Mouse (Mus musculus): ENCODE measurements at regions not wholly inside any gene's neighbourhood (a gene's known extent, or its start where the extent isn't known, plus 50 kb on each side); places are given as distances from the start of the nearest gene placed in this dataset.

DNA sequence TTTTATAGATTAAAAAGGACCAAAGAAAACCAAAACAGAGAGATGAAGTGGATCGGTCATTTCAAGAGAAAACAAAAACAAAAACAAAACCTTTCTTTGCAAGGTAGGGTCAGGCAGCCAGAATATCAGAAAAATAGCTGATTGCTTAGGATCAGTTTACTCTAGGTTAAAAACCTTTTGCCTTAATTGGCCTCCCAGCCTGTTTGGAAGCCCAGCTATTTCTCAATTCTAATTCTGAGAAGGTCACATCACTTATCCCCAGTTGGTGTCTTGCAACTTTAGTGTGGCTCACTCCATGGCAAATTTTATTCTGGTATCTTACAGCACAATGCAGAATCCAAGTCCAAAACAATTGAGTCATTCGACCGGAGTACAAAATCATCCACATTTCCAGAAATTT, 70.0 kb downstream of the 1190002N15Rik start:
- Histone ChIP-seq H3K4me1 (0 out of 2 replicates have a peak, but pooled peaks cover 2% of the 10 kb centered on the region), H3K27me3 (no peaks in the 10 kb centered on the region), H3K4me2 (replicated peaks) (no peak overlapping the region), H3K36me3 (no peaks in the 10 kb centered on the region), H3K4me3 (no peak overlapping the region), H3K9ac (no peak overlapping the region), H3K27ac (no peak overlapping the region), H3K9me3 (no peaks in the 10 kb centered on the region)
- WGBS = 91% methylated on average over 3 of the region's 3 CpGs
- ATAC-seq (ENCODE audit: low FRiP score, low read depth) = no peak

DNA sequence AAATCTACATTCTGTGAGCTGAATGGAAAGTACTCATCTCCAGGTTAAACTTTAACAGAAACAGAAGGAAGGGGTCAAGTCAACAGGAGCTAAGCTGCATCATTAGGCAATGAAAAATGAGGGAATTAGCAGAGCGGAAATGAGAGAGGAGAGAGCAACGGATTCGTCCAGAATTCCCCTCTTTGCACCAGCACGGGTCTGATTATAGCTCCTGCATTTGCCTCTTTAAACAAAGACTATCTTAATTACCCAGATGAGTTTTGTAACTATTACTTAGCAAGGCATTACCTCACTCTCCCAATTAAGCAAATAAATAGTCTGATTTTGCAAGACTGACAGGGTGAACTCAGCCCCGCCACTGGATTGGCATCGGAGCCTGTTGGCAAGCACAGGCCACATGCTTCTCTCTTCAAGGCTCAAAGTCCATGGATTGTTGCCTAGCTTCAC, 81.8 kb downstream of the 1190002N15Rik start:
- no peak overlapping the region for H3K4me3 ChIP-seq
- no peaks in the 10 kb centered on the region for H3K4me1 ChIP-seq
- no peak for ATAC-seq (ENCODE audit: low FRiP score, low read depth)
- no peaks in the 10 kb centered on the region for H3K27me3 ChIP-seq
- H3K9ac ChIP-seq = no peak overlapping the region
- 53% methylated on average over 6 of the region's 6 CpGs for WGBS
- no peaks in the 10 kb centered on the region for H3K9me3 ChIP-seq
- no peak overlapping the region for H3K27ac ChIP-seq
- H3K4me2 ChIP-seq (replicated peaks) = no peak overlapping the region
- no peaks in the 10 kb centered on the region for H3K36me3 ChIP-seq

DNA sequence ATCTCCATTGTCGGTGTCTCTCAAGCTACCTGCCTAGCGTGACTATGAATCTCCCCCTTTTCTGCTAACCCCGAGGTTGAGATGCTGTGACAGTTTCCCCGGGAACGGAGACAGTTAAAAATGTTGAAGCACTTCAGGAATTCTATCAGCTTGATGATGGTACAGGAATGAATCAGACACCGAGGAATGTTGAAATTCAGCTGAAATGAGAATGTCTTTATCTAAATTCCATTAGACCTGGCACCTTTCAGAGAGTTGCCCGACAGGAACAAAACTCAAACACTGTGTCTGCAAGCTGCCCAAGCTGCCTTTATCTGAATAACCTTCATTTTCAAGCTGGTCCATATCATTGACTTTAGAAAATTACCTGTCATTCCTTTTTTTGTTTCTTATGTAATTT, 82.4 kb downstream of the 1190002N15Rik start:
- Histone ChIP-seq H3K27ac (no peak overlapping the region), H3K9ac (no peak overlapping the region), H3K9me3 (no peaks in the 10 kb centered on the region), H3K27me3 (no peaks in the 10 kb centered on the region), H3K4me2 (replicated peaks) (no peak overlapping the region), H3K36me3 (no peaks in the 10 kb centered on the region), H3K4me1 (no peaks in the 10 kb centered on the region), H3K4me3 (no peak overlapping the region)
- ATAC-seq (ENCODE audit: low FRiP score, low read depth) = no peak
- 87% methylated on average over 7 of the region's 7 CpGs for WGBS

DNA sequence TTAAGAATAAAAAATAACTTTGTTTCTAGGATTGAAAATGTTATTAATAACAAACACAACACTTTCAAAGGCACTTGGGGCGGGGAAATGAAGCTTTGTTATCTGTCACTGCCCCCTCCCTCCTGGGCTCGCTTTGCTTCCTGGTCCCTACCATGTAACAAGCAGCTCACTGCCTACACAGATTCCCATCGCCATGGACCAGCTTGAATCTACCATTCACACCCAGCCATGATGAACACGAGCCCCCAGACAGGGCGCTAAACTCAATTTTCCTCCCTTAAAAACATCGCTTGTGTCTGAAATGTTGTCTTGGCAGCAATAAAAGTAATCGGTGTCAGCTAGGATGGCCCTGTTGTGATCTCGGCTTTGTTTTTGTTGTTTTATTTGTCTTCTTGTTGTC, 88.0 kb downstream of the 1190002N15Rik start:
- no peak overlapping the region for H3K27ac ChIP-seq
- no peak overlapping the region for H3K9ac ChIP-seq
- no peaks in the 10 kb centered on the region for H3K9me3 ChIP-seq
- 72% methylated on average over 8 of the region's 8 CpGs for WGBS
- no peak overlapping the region for H3K4me2 ChIP-seq (replicated peaks)
- no peaks in the 10 kb centered on the region for H3K36me3 ChIP-seq
- H3K4me3 ChIP-seq = no peak overlapping the region
- no peak for ATAC-seq (ENCODE audit: low FRiP score, low read depth)
- H3K4me1 ChIP-seq = no peaks in the 10 kb centered on the region
- H3K27me3 ChIP-seq = no peaks in the 10 kb centered on the region

DNA sequence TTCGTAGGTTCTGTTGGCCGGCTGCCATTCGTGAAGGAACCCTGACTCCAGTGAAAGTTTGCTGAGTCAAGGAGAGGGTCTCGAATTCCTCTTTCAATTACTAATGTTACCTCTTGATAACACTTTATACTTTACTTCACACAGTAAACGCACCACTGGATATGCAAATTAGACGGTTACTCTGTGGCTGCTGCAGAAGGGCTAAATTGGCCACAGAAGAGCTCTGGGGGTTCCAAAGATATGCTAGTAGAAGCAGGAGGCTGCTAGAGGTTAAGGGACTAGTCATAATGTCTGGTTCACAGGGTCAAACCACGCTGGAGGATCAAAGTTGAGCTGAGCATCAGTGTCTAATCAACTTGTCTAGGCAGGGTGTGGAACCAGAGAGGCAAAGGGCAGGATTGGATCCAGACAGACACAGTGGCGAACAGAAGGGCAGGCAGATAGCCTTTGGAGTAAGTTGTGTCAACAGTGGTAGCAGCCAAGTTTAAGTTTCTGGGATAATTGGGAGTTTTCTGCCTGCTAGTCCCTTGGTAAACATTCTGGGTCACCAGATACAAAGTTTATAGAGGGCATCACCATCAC, 91.6 kb downstream of the 1190002N15Rik start:
- 65% methylated on average over 8 of the region's 8 CpGs for WGBS
- no peak for ATAC-seq (ENCODE audit: low FRiP score, low read depth)
- H3K9me3 ChIP-seq = no peaks in the 10 kb centered on the region
- H3K9ac ChIP-seq = no peak overlapping the region
- no peak overlapping the region for H3K4me3 ChIP-seq
- no peak overlapping the region for H3K4me2 ChIP-seq (replicated peaks)
- H3K4me1 ChIP-seq = no peaks in the 10 kb centered on the region
- H3K27me3 ChIP-seq = no peaks in the 10 kb centered on the region
- no peaks in the 10 kb centered on the region for H3K36me3 ChIP-seq
- H3K27ac ChIP-seq = no peak overlapping the region

DNA sequence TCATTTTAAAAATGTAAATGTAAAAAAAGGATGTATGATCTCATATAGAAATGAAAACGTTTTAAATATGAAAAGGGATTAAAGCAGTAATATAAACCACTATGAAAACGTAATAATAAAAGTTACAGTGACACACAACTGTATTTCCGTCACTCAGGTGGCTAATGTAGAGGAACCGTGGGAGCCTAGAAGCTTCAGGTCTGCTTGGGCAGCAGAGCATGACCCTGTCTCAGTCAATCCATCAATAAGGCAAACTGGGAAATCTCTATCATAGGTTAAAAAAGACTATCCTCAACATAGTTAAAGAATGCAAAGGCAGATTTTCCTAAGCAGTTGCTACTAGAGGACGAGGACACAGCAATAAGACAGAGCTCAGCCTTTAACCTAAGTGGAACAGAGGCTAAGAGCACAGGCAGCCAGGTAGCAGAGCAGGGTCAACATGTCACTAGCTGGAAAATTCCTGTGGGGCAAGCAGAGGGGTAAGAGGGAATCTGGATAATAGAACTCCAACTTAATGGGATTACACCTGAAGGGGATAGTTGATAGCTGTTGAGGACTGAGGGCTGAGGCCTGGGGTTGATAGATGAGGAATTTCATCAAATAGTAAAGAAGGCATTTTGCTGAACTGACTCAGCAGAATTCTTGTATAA, 93.6 kb downstream of the 1190002N15Rik start:
- H3K27ac ChIP-seq = no peak overlapping the region
- H3K36me3 ChIP-seq = no peaks in the 10 kb centered on the region
- no peaks in the 10 kb centered on the region for H3K4me1 ChIP-seq
- WGBS = 79% methylated on average over 5 of the region's 5 CpGs
- ATAC-seq (ENCODE audit: low FRiP score, low read depth) = no peak
- no peak overlapping the region for H3K4me2 ChIP-seq (replicated peaks)
- no peaks in the 10 kb centered on the region for H3K9me3 ChIP-seq
- no peak overlapping the region for H3K9ac ChIP-seq
- H3K27me3 ChIP-seq = no peaks in the 10 kb centered on the region
- no peak overlapping the region for H3K4me3 ChIP-seq

DNA sequence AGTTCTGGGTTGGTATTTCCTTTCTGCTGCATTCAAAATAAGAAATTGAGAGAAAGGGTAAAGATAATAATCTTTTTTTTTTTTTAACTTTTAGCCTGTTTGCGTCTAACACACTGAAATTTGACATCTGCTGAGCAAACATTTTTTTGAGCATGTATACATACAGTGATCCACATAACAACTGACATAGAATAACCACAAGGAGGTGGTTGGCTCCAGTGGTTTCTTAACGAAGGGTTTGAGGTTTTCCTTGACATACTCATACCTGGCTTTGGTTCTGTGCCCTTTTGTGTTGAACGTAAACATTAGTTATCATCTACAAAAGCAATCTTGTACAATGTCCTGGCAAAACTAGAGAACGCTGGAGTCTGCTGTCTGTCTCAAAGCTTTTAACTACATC, 96.5 kb downstream of the 1190002N15Rik start:
- Histone ChIP-seq H3K27ac (no peak overlapping the region), H3K9me3 (no peaks in the 10 kb centered on the region), H3K36me3 (no peaks in the 10 kb centered on the region), H3K27me3 (no peaks in the 10 kb centered on the region), H3K4me2 (replicated peaks) (no peak overlapping the region), H3K4me1 (no peaks in the 10 kb centered on the region), H3K4me3 (no peak overlapping the region), H3K9ac (no peak overlapping the region)
- ATAC-seq (ENCODE audit: low FRiP score, low read depth) = no peak
- 83% methylated on average over 4 of the region's 4 CpGs for WGBS

DNA sequence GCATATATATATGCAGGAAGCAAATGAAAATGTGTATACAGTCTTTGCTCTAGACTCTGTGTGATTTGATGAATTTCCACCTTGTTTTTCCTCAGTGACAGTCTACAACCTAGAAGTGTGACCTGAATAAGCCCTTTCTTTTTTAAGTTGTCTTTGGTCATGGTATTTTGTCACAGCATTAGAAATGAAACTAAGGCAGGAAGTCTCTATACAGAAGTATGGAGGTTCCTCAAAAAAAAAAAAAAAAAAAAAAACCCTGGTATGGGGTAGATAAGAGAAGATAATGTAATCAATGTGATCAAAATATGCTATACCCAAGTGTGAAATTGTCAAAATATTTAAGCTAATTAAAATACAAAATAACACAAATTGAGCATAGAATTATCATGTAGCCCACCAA, 104.4 kb downstream of the 1190002N15Rik start:
- Histone ChIP-seq H3K36me3 (no peaks in the 10 kb centered on the region), H3K4me3 (no peak overlapping the region), H3K9me3 (no peaks in the 10 kb centered on the region)

DNA sequence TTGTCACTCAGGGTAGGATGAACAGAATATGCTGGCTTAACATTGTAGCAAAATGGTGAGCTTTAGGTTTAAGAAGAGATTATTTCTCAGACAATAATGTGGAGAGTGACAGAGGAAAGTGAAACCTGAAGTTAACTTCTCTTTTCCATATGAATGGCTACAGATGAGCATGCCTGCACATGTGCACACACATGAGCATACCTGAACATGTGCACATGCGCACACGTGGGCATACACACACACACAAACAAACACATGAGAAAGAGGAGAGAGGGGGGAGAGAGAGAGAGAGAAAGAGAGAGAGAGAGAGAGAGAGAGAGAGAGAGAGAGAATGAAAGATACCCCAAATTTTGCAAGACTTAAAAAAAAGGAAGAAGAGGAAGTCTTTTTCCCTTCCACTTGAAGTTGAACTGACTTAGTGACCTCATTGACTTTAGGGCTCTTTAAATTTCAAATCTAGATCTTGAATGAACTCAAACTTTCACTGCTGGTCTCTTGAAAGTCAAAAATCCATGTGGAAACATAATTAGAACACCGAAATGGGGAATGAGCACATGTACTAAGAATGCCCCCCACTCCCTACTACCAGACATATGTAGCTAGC, 105.6 kb downstream of the 1190002N15Rik start:
- Histone ChIP-seq H3K4me1 (0 out of 2 replicates have a peak, but pooled peaks cover 5% of the 10 kb centered on the region), H3K36me3 (no peaks in the 10 kb centered on the region), H3K27ac (no peak overlapping the region), H3K9ac (no peak overlapping the region), H3K4me3 (no peak overlapping the region), H3K4me2 (replicated peaks) (no peak overlapping the region), H3K27me3 (no peaks in the 10 kb centered on the region), H3K9me3 (no peaks in the 10 kb centered on the region)
- ATAC-seq (ENCODE audit: low FRiP score, low read depth) = no peak
- WGBS = 89% methylated on average over 3 of the region's 3 CpGs

More for the DNA sequence above, 104.4 kb downstream of the 1190002N15Rik start:
- Histone ChIP-seq H3K4me2 (replicated peaks) (no peak overlapping the region), H3K4me1 (0 out of 2 replicates have a peak, but pooled peaks cover 5% of the 10 kb centered on the region), H3K9ac (no peak overlapping the region), H3K27ac (no peak overlapping the region), H3K27me3 (no peaks in the 10 kb centered on the region)
- ATAC-seq (ENCODE audit: low FRiP score, low read depth) = no peak

DNA sequence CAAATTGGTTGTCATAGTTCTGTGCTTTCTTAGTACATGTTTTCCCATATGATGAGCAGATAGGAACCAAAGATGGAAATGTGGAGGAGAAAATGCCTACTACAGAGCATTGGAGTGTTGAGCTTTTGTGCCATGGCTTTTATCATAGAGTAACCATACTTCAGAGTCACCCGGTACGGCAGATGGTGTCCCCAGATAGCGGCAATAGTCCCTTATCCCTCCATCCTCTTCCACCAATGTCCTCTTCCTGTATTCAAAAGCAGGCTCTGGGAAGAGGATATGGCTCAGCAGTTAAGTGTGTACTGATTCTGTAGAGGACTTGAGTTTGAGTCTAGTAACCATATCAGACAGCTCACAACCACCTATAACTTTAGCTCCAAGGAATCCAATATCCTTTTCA, 106.3 kb downstream of the 1190002N15Rik start:
- Histone ChIP-seq H3K9me3 (no peaks in the 10 kb centered on the region), H3K4me2 (replicated peaks) (no peak overlapping the region), H3K36me3 (no peaks in the 10 kb centered on the region), H3K4me1 (0 out of 2 replicates have a peak, but pooled peaks cover 5% of the 10 kb centered on the region), H3K9ac (no peak overlapping the region), H3K4me3 (no peak overlapping the region), H3K27ac (no peak overlapping the region), H3K27me3 (no peaks in the 10 kb centered on the region)
- no peak for ATAC-seq (ENCODE audit: low FRiP score, low read depth)
- WGBS = 93% methylated on average over 3 of the region's 3 CpGs

DNA sequence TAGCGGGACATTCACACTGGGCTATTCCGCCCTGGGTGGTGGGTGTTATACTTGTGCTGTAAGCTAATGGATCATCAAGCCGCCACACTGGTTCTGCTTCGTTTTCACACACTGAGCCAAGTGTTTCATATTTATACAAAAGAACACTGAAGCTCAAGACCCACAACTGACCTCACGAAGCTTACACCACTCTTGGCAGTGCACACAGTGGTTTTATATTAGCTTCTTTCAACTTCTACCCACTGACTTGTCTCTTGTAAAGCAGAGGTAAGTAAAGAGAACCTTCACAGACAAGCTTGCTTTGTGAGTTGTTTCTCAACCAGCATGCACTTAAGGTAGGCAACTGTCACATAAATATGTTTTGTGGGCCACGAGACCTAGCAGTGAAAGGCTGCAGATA, 106.9 kb downstream of the 1190002N15Rik start:
- Histone ChIP-seq H3K36me3 (no peaks in the 10 kb centered on the region), H3K9me3 (no peaks in the 10 kb centered on the region), H3K4me3 (no peak overlapping the region), H3K4me1 (0 out of 2 replicates have a peak, but pooled peaks cover 5% of the 10 kb centered on the region), H3K27me3 (no peaks in the 10 kb centered on the region), H3K27ac (no peak overlapping the region), H3K9ac (no peak overlapping the region), H3K4me2 (replicated peaks) (no peak overlapping the region)
- ATAC-seq (ENCODE audit: low FRiP score, low read depth) = no peak
- WGBS = 80% methylated on average over 6 of the region's 6 CpGs

DNA sequence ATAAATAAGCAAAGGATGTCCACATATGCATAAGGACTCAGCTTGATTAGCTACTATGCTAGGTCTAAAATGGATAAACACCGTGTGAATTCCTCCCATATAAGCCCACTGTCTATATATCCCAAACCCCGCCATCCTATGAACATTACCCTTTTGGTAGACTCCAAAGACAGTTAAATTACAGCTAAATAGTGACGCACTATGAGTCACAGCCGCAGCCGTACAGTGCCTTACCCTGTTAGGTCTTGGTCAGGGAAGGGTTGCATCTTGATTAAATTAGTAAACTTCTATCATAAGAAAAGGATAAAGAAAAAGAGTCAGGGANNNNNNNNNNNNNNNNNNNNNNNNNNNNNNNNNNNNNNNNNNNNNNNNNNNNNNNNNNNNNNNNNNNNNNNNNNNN, 111.1 kb downstream of the 1190002N15Rik start:
- no peak for ATAC-seq (ENCODE audit: low FRiP score, low read depth)
- 88% methylated on average over 5 of the region's 5 CpGs for WGBS

More for the DNA sequence above, 111.1 kb downstream of the 1190002N15Rik start:
- H3K9me3 ChIP-seq = no peaks in the 10 kb centered on the region
- H3K27ac ChIP-seq = no peak overlapping the region
- H3K4me2 ChIP-seq (replicated peaks) = no peak overlapping the region
- no peaks in the 10 kb centered on the region for H3K27me3 ChIP-seq
- H3K4me3 ChIP-seq = no peak overlapping the region
- H3K4me1 ChIP-seq = 0 out of 2 replicates have a peak, but pooled peaks cover 5% of the 10 kb centered on the region
- H3K9ac ChIP-seq = no peak overlapping the region
- no peaks in the 10 kb centered on the region for H3K36me3 ChIP-seq
